In the genomic region with DNA sequence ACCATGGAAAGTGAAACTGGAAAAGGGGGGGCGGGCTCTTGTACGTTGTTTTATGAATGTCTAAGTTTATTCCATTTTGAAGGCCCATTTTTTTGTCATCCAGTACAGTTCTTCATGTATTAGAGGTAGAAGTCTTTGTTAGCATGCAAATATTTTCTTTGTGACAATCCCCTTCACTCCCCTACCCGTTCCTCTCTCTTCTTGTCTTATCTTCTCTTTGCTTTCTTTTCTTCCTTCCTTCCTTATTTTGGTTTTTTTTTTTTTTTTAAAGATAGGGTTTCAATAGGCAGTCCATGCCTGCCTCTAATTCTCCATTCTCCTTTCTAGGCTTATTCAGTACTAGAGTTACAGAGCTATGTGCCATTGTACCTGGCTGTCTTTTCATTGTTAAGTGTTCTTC, we compare ENCODE assay signal across 25 mouse cellular contexts. TPM values are rescaled to one million over a fixed set of nuclear protein-coding genes. Genes with fewer than 3 reads are reported as not detected.
DNase-seq lines count a peak whose midpoint lies in the region; ATAC-seq and TF ChIP-seq lines count a peak whose summit lies in the region.
"Had no signal": no experiment of that assay in that cellular context is flagged by ENCODE, and none has a peak within 500 bp of the region (broad histone marks: within the 10 kb centered on the region; RNA-seq: fewer than 3 reads in every experiment).

No protein-coding gene starts in this region.

- TF ChIP-seq EP300 in MEL (IDR thresholded peaks at IDR 0.05; ENCODE audit: low read depth in 1 of 2, low read length in 2 of 2) = peak; percentile 69 to 89

- no peaks in the 10 kb centered on the region for H3K9me3 ChIP-seq in megakaryocyte, embryonic 14.5 days
- H3K9me3 ChIP-seq in MEL (replicated peaks; ENCODE audit: insufficient read depth, low read length) = no peaks in the 10 kb centered on the region
- H3K9me3 ChIP-seq in forebrain, embryonic 12.5 days = no peaks in the 10 kb centered on the region
- H3K9me3 ChIP-seq in neural tube, embryonic 15.5 days (replicated peaks) = no peaks in the 10 kb centered on the region
- H3K9me3 ChIP-seq: embryonic facial prominence, embryonic 13.5 days; embryonic facial prominence, embryonic 15.5 days; forebrain, embryonic 10.5 days; forebrain, embryonic 13.5 days; forebrain, embryonic 15.5 days; G1E had no signal

- no peaks in the 10 kb centered on the region for H3K27me3 ChIP-seq in megakaryocyte, embryonic 14.5 days (replicated peaks)
- no peaks in the 10 kb centered on the region for H3K27me3 ChIP-seq in MEL (ENCODE audit: control insufficient read depth in 1 of 2, insufficient read depth in 2 of 2, low read length in 2 of 2)
- no peaks in the 10 kb centered on the region for H3K27me3 ChIP-seq in forebrain, embryonic 12.5 days
- H3K27me3 ChIP-seq in neural tube, embryonic 15.5 days (replicated peaks) = no peaks in the 10 kb centered on the region
- H3K27me3 ChIP-seq: embryonic facial prominence, embryonic 13.5 days; embryonic facial prominence, embryonic 15.5 days; forebrain, embryonic 13.5 days; forebrain, embryonic 15.5 days; Patski had no signal

- ATAC-seq in megakaryocyte, adult 5-6 weeks (ENCODE audit: poor library complexity, severe bottlenecking) = no peak
- ATAC-seq in common myeloid progenitor, adult 5-6 weeks (replicated peaks; ENCODE audit: low read depth, poor library complexity, severe bottlenecking) = peak; percentile 25; the same call in 1 of the 2 replicates
- ATAC-seq in forebrain, embryonic 12.5 days (ENCODE audit: low FRiP score) = no peak
- no peak for ATAC-seq in neural tube, embryonic 15.5 days (ENCODE audit: low FRiP score)
- ATAC-seq: activated CD4-positive, CD25-positive, alpha-beta regulatory T cell, adult 4 months; forebrain, embryonic 13.5 days; forebrain, embryonic 15.5 days; forebrain, postnatal 0 days; Patski had no signal

- H3K9ac ChIP-seq in MEL (ENCODE audit: control insufficient read depth, low read depth, low read length, poor library complexity, severe bottlenecking) = peak overlapping the region; percentile 51
- H3K9ac ChIP-seq in forebrain, embryonic 12.5 days = no peak overlapping the region
- H3K9ac ChIP-seq in neural tube, embryonic 15.5 days (replicated peaks) = no peak overlapping the region
- H3K9ac ChIP-seq: embryonic facial prominence, embryonic 13.5 days; embryonic facial prominence, embryonic 15.5 days; forebrain, embryonic 13.5 days; forebrain, embryonic 15.5 days; forebrain, postnatal 0 days had no signal

- DNase-seq in MEL (ENCODE audit: low read depth, low spot score) = peak; percentile 53
- DNase-seq: adrenal gland, adult 8-10 months; adrenal gland, postnatal 14 days; adrenal gland, postnatal 36 days; cerebellum, adult 11-12 months; cerebellum, adult 2 months; cerebellum, adult 9-10 months; cerebellum, postnatal 10 days; cerebellum, postnatal 25 days; embryo, embryonic 11 days; forebrain, postnatal 0 days had no signal

- peaks cover 29% of the 10 kb centered on the region for H3K4me1 ChIP-seq in megakaryocyte, embryonic 14.5 days
- peaks cover 0 to 6% of the 10 kb centered on the region in 2 experiments; a peak in 1 of 4 replicates for H3K4me1 ChIP-seq in MEL (ENCODE audit: control insufficient read depth in 1 of 2, insufficient read depth in 2 of 2, low read length in 2 of 2)
- H3K4me1 ChIP-seq in forebrain, embryonic 12.5 days = no peaks in the 10 kb centered on the region
- no peaks in the 10 kb centered on the region for H3K4me1 ChIP-seq in neural tube, embryonic 15.5 days
- H3K4me1 ChIP-seq: embryonic facial prominence, embryonic 13.5 days; embryonic facial prominence, embryonic 15.5 days; forebrain, embryonic 10.5 days; forebrain, embryonic 13.5 days; forebrain, embryonic 15.5 days had no signal

- H3K79me2 ChIP-seq in MEL (ENCODE audit: control insufficient read depth, insufficient read depth, low read length, poor library complexity) = no peaks in the 10 kb centered on the region

- peaks cover 46% of the 10 kb centered on the region for H3K36me3 ChIP-seq in megakaryocyte, embryonic 14.5 days (replicated peaks; ENCODE audit: low read length)
- H3K36me3 ChIP-seq in MEL (ENCODE audit: control insufficient read depth in 1 of 2, insufficient read depth in 2 of 2, low read length in 2 of 2) = peaks cover 0 to 13% of the 10 kb centered on the region in 2 experiments; a peak in 3 of 4 replicates
- no peaks in the 10 kb centered on the region for H3K36me3 ChIP-seq in forebrain, embryonic 12.5 days (replicated peaks)
- no peaks in the 10 kb centered on the region for H3K36me3 ChIP-seq in neural tube, embryonic 15.5 days
- H3K36me3 ChIP-seq: embryonic facial prominence, embryonic 15.5 days; forebrain, embryonic 15.5 days had no signal

- 84% methylated on average over 3 of the region's 3 CpGs for WGBS in forebrain, embryonic 12.5 days
- WGBS in neural tube, embryonic 15.5 days = 90% methylated on average over 3 of the region's 3 CpGs

- TF ChIP-seq RAD21 in MEL (IDR thresholded peaks at IDR 0.05; ENCODE audit: low read depth, low read length) = no peak

- H3K4me2 ChIP-seq in forebrain, embryonic 12.5 days = no peak overlapping the region
- H3K4me2 ChIP-seq in neural tube, embryonic 15.5 days = no peak overlapping the region
- H3K4me2 ChIP-seq: embryonic facial prominence, embryonic 13.5 days; embryonic facial prominence, embryonic 15.5 days; forebrain, embryonic 13.5 days; forebrain, embryonic 15.5 days had no signal

- H3K4me3 ChIP-seq in megakaryocyte, embryonic 14.5 days (replicated peaks) = peak overlapping the region; percentile 51
- peak overlapping the region in 1 of 2 experiments; percentile 44; a peak in 2 of 4 replicates for H3K4me3 ChIP-seq in MEL (ENCODE audit: control insufficient read depth in 1 of 2, insufficient read depth in 1 of 2, low read depth in 2 of 2, low read length in 2 of 2)
- H3K4me3 ChIP-seq in forebrain, embryonic 12.5 days (replicated peaks) = no peak overlapping the region
- H3K4me3 ChIP-seq in neural tube, embryonic 15.5 days (replicated peaks) = no peak overlapping the region
- H3K4me3 ChIP-seq: embryonic facial prominence, embryonic 13.5 days; embryonic facial prominence, embryonic 15.5 days; erythroblast, embryonic 14.5 days; forebrain, embryonic 10.5 days; forebrain, embryonic 13.5 days; forebrain, embryonic 15.5 days had no signal

- TF ChIP-seq POLR2A in MEL (IDR thresholded peaks at IDR 0.05; ENCODE audit: control insufficient read depth in 1 of 2, insufficient read depth in 1 of 2, low read depth in 1 of 2, low read length in 2 of 2, poor library complexity in 1 of 2) = no peak

- TF ChIP-seq CTCF in MEL (IDR thresholded peaks at IDR 0.05 in 2 of 3, conservative IDR thresholded peaks at IDR 0.05 in 1 of 3; ENCODE audit: control insufficient read depth in 1 of 3, insufficient read depth in 1 of 3, low read depth in 2 of 3, low read length in 3 of 3, poor library complexity in 1 of 3, severe bottlenecking in 1 of 3) = no peak

- H3K27ac ChIP-seq in MEL (ENCODE audit: control insufficient read depth, low read depth, low read length) = peak overlapping the region; percentile 71
- no peak overlapping the region for H3K27ac ChIP-seq in forebrain, embryonic 12.5 days
- no peak overlapping the region for H3K27ac ChIP-seq in neural tube, embryonic 15.5 days (replicated peaks)
- H3K27ac ChIP-seq: embryonic facial prominence, embryonic 13.5 days; embryonic facial prominence, embryonic 15.5 days; forebrain, embryonic 10.5 days; forebrain, embryonic 13.5 days; forebrain, embryonic 15.5 days had no signal

TF ChIP-seq in MEL, 35 proteins besides CTCF, POLR2A, EP300 and RAD21 (continues in another document):
- TF ChIP-seq NELFE (IDR thresholded peaks at IDR 0.05; ENCODE audit: low read depth, low read length) (no peak), CHD2 (IDR thresholded peaks at IDR 0.05; ENCODE audit: low read length) (no peak), ZNF384 (IDR thresholded peaks at IDR 0.05; ENCODE audit: low read depth, low read length) (peak; percentile 98), MAFK (IDR thresholded peaks at IDR 0.05; ENCODE audit: borderline replicate concordance, low read depth, low read length) (no peak), ZMIZ1 (IDR thresholded peaks at IDR 0.05; ENCODE audit: low read depth, low read length) (no peak), MEF2A (IDR thresholded peaks at IDR 0.05; ENCODE audit: extremely low read depth, insufficient replicate concordance, low read depth, low read length, poor library complexity, severe bottlenecking) (no peak), SMC3 (IDR thresholded peaks at IDR 0.05; ENCODE audit: low read depth, low read length) (no peak), BHLHE40 (IDR thresholded peaks at IDR 0.05; ENCODE audit: borderline replicate concordance, low read depth, low read length) (no peak), MAX (IDR thresholded peaks at IDR 0.05; ENCODE audit: low read length) (no peak), POLR2AphosphoS5 (IDR thresholded peaks at IDR 0.05; ENCODE audit: borderline replicate concordance, low read depth, low read length) (no peak), MYC (IDR thresholded peaks at IDR 0.05; ENCODE audit: low read depth, low read length) (0 out of 2 replicates have a peak, but pooled peaks have one; percentile 40), USF2 (IDR thresholded peaks at IDR 0.05; ENCODE audit: borderline replicate concordance in 1 of 2, insufficient read depth in 1 of 2, low read depth in 1 of 2, low read length in 2 of 2) (no peak), GABPA (IDR thresholded peaks at IDR 0.05; ENCODE audit: low read depth, low read length) (no peak), JUND (IDR thresholded peaks at IDR 0.05; ENCODE audit: low read depth, low read length) (no peak), UBTF (IDR thresholded peaks at IDR 0.05; ENCODE audit: borderline replicate concordance, insufficient read depth, low read depth, low read length) (no peak), RCOR1 (IDR thresholded peaks at IDR 0.05; ENCODE audit: low read depth, low read length) (peak; percentile 60; the same call in 1 of the 2 replicates), TCF12 (IDR thresholded peaks at IDR 0.05; ENCODE audit: low read depth, low read length) (no peak), MYB (IDR thresholded peaks at IDR 0.05; ENCODE audit: low read depth, low read length) (no peak), ETS1 (IDR thresholded peaks at IDR 0.05; ENCODE audit: low read depth, low read length) (peak; percentile 42; the same call in 1 of the 2 replicates)

RNA-seq across cellular contexts. Expression of gene Lyst, which starts 32.4 kb away (rescaled TPM):
- polyA plus RNA-seq in megakaryocyte, embryonic 14.5 days (2012; ENCODE audit: insufficient read depth, low replicate concordance) = 0.91 and 0.93 TPM in 2 replicates
- 166 and 194 TPM in 2 replicates for total RNA-seq in megakaryocyte, adult 5-6 weeks (2015)
- 188 and 200 TPM in 2 replicates for total RNA-seq in megakaryocyte, adult 5-6 weeks (2017)
- 2.9 and 3.0 TPM in 2 replicates for total RNA-seq in MEL (2012; rRNA removed)
- 1 to 10 TPM in 1 of 2 experiments, not detected in 1; 3.1 TPM for polyA plus RNA-seq in MEL (2012; ENCODE audit: insufficient read depth in 1 of 2, insufficient read length in 2 of 2, low read depth in 1 of 2, low replicate concordance in 2 of 2, missing spikeins in 1 of 2)
- 22.9 and 25.0 TPM in 2 replicates for total RNA-seq in common myeloid progenitor, adult 5-6 weeks (2017)
- polyA plus RNA-seq in forebrain, embryonic 12.5 days (2016; fragmentation: Nextera tagmentation; extraction: Ambion mirVana) = 4.6 and 5.7 TPM in 2 replicates
- 4.0 and 4.7 TPM in 2 replicates for polyA plus RNA-seq in neural tube, embryonic 15.5 days (2015; fragmentation: Nextera tagmentation; extraction: Ambion mirVana)
